Mouse (Mus musculus) megakaryocyte-erythroid progenitor cell, adult 5-6 weeks (primary cell): ENCODE results near the gene Nacc2. TPM values are rescaled to one million over a fixed set of nuclear protein-coding genes. Genes with fewer than 3 reads are reported as not detected.

Source experiments
- ATAC-seq: replicated peaks from 2 replicates; pipeline ENCODE4 v1.8.0; 2016; ENCODE audit warnings: mild to moderate bottlenecking, inconsistent platforms; ENCODE audit not compliant: severe bottlenecking, poor library complexity, low FRiP score, low TSS enrichment
- total RNA-seq, 2 experiments: library from RNA; stranded (forward) in 1 of 2; stranded (reverse) in 1 of 2; fragments of 200-1000, 215-1000 nt in 1 of 2; fragments of >200 nt in 1 of 2; fragmentation: Nextera tagmentation in 1 of 2; gene quantifications; 2 replicates each; pipeline ENCODE4 v1.2.3; 2014 to 2017

Nacc2 gene
- total RNA-seq, 2 experiments from 2014 or later, result 3.8 to 5.2 TPM

GRCm38 (mm10) chr2:26140292-26140819, 17.3 kb upstream of the Nacc2 start:
- ATAC-seq, result peak; percentile 73

- ATAC-seq, result peak; percentile 11
These were observed 16.7 kb upstream of the Nacc2 start for GRCm38 (mm10) chr2:26139545-26140206.

DNA sequence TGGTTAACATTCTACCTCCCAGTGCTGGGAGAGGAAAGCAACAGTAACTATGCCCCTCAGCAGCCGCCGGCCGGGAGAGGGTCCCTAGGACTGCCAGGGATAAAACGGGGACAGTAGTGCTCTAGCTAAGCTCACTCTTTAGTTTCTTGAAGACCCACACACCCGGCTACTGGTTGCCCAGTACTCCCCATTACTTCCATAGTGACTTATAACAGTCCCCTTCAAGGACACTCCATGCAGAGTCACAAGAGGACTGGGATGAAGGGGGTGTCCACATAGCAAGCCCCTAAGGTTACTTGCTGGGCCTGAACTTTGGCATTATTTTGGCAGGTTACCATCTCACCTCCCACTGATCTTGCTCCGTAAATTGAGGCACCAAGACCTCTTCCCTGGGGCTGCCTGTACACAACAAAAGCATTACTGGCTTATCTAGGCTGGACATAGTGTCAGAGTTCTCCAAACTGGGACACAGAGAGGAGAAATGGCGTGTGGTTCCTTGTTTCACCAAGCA, 16.1 kb upstream of the Nacc2 start:
- no peak for ATAC-seq

- ATAC-seq, result peak; percentile 62
These were observed 15.4 kb upstream of the Nacc2 start for GRCm38 (mm10) chr2:26138252-26139033.

GRCm38 (mm10) chr2:26134591-26134990, 11.6 kb upstream of the Nacc2 start:
- ATAC-seq, result no peak

GRCm38 (mm10) chr2:26132628-26133551, 9.9 kb upstream of the Nacc2 start:
- ATAC-seq, result peak; percentile 48

GRCm38 (mm10) chr2:26131327-26131726, 8.3 kb upstream of the Nacc2 start:
- no peak for ATAC-seq

DNA sequence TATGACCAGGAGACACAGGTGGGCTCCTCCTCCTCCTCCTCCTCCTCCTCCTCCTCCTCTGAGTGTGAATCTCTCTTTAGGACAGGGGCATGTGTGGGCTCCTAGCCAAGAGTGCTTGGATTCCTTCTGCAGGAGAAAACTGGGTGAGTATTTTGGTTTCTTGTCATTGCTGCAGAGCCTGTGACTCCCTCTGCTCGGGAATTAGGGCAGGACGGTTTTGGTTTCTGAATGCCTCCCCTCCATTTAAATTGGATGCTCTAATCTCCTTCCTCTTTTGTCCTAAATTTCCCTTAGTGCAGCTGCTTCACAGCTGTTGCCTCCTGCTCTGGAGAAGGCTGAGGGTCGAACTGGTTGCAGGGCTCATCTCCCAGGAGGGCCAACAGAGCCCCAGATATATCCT, 6.9 kb upstream of the Nacc2 start:
- ATAC-seq, result no peak

- ATAC-seq, result no peak
These were observed 6.3 kb upstream of the Nacc2 start for GRCm38 (mm10) chr2:26129346-26129745.

GRCm38 (mm10) chr2:26122171-26123078, 595 bp downstream of the Nacc2 start:
- ATAC-seq, result no peak

DNA sequence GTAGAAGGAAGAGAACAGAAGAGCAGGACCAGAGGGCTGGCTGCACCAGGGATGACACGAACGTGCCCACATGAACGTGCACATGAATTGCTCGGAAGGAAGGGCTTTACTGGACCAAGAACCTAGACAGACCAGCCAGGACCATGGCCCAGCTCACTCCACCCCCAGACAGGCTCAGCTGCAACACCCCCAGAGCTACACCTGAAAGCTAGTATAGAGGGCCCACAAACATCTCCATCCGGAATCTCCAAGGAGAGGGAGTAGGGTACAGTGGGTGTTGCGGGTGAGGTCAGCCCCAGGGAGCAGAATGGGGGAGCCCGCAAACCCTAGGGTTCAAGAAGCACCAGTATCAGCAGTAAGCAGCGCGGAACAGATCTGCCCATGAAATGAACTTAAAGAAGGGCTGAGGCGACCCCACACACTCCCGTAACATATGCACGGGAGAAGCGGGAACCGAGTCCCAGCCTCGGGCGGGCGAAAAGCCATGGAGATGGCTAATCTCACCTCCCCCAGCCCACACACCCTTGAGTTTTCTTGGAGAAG, 1.4 kb downstream of the Nacc2 start:
- ATAC-seq, result no peak

DNA sequence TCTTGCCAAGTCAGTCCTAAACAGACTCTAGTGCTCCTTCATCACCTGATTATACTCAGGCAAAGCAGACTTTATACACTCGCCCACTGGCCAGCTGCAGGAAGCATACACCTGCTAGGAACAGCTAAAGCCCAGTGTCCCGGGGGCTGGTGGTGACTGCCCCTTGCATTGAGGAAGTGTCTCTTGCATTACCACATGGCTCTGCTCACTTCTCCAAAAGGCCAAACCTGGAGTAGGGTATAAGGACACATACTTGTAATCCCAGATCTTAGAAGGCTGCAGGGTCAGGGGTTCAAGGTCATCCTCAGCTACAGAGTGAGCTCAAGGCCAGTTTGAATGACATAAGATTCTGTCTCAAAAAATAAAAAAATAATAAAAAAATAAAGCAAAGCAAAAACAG, 3.4 kb downstream of the Nacc2 start:
- ATAC-seq, result no peak

GRCm38 (mm10) chr2:26119310-26119592, 3.8 kb downstream of the Nacc2 start:
- ATAC-seq, result no peak

DNA sequence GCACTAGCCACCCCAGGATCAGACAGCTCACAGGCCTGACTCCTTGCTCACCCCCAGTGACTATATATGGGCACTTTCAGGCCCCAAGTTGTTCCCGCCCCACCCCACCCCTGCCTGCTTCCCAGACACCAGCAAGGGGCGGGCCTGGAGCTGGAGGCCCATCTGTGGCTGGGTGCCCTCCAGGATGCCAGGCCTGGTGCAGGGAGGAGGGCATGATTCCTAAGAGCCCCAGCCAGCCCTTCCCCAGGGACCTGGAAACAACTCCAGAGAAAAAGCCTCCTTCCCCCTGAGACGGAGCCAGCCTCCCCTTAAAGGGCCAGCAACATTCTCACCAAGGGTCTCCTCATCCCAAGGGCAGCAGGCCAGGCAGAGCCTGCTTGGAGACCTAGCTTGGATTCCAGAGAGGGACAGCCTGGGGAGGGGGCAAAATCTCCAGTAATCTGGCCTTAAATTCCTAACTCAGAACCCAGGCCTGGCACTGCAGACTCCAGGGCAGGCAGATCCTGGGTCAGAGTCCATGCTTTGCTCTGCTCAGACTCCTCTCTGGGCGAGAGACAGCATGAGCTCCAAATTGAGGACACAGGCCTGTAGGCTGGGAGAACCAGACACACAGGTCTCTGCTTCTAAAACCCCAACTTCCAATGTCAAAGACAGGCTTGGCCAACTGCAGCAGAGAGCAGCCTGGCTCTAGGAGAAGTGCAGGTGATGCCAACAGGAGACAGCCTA, 4.3 kb downstream of the Nacc2 start:
- ATAC-seq, result no peak

GRCm38 (mm10) chr2:26117580-26117979, 5.4 kb downstream of the Nacc2 start:
- ATAC-seq, result no peak

DNA sequence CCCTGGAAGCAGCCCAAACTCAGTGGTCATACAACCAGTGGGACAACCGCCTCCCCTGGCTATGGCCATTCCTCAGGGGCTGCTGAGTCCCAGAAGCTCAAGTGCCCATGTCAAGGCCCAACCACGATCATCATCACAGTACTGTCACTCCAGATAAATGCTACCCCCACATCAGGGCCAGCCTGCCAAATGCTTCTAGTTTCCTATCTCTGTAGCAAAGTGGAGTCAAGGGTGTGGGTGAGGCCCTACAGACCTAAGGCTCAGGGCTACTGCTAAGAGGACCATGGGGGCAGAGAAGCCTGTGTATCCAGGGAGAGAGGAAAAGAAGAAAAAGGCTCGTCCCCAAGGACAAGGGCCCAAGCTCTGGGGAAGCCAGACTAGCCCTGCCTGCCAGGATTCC, 6.5 kb downstream of the Nacc2 start:
- ATAC-seq, result peak; percentile 59; the same call in 1 of the 2 replicates

DNA sequence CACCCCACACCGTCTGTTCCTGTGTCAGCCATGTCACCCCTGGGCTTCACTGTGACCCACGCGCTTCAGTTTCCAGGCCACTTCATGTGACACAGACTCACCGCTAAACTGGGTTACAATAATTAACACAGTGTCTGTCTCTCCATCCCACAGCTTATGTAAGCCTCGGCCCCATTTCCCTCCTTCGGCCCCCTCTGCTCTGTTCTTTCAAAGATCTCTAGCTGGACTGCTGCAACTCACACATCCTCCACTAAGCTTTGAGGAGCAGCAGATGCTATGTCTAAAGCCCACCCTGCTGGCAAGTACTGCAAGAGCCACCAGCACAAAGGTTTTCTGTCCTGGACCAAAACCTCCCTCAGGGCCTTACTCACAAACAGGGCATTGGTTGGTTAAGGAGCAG, 7.8 kb downstream of the Nacc2 start:
- ATAC-seq, result no peak

DNA sequence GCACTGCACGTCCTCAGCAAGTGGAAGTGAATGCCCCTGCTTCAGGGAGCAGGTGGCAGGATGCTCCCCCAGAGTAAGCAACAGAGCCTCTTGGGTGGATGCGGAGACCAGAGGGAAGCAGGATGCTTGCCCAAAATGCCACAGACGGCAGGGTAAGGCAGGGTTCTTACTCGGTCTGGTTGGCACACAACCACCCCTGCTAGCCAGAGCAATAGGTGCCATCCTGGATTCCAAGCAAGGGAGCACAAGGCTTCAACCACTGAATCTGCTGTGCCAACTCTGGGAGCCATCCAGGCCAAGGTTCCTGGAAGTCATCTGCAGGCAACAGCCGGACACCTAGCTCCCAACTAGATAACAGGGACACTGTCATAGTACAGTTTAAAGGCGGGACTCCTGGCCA, 14.8 kb downstream of the Nacc2 start:
- ATAC-seq, result no peak
